Mouse (Mus musculus) liver, embryonic 15.5 days (tissue): ENCODE results near the gene Zmat5. TPM values are rescaled to one million over a fixed set of nuclear protein-coding genes. Genes with fewer than 3 reads are reported as not detected.

Experiments
- ATAC-seq: fragments of 200-750 bp; cut with Nextera tagmentation; 2 replicates; pipeline ENCODE4 v1.8.0; 2017; ENCODE audit warnings: moderate number of reproducible peaks, mild to moderate bottlenecking, moderate library complexity; ENCODE audit not compliant: insufficient read depth
- H3K27ac ChIP-seq: fragments of 300-500 bp; sonication (generic); replicated peaks from 2 replicates; pipeline ENCODE4 v1.5.1; 2015; ENCODE audit warnings: mild to moderate bottlenecking, inconsistent platforms
- H3K27me3 ChIP-seq: fragments of 300-500 bp; sonication (generic); 2 replicates; pipeline ENCODE4 v1.6.1; 2015; ENCODE audit warnings: mild to moderate bottlenecking, inconsistent platforms
- H3K36me3 ChIP-seq: fragments of 300-500 bp; sonication (generic); replicated peaks from 2 replicates; pipeline ENCODE4 v1.6.1; 2015; ENCODE audit warnings: moderate library complexity, mild to moderate bottlenecking, inconsistent platforms
- H3K4me1 ChIP-seq: fragments of 300-500 bp; sonication (generic); replicated peaks from 2 replicates; pipeline ENCODE4 v1.6.1; 2015; ENCODE audit warnings: inconsistent platforms
- H3K4me2 ChIP-seq: fragments of 300-500 bp; sonication (generic); 2 replicates; pipeline ENCODE4 v1.6.1; 2015; ENCODE audit warnings: moderate library complexity, mild to moderate bottlenecking, inconsistent platforms
- H3K4me3 ChIP-seq: fragments of 300-500 bp; sonication (generic); replicated peaks from 2 replicates; pipeline ENCODE4 v1.5.1; 2015; ENCODE audit warnings: mild to moderate bottlenecking, inconsistent platforms
- H3K9ac ChIP-seq: fragments of 300-500 bp; sonication (generic); 2 replicates; pipeline ENCODE4 v1.6.1; 2015; ENCODE audit warnings: moderate library complexity, mild to moderate bottlenecking, inconsistent platforms
- H3K9me3 ChIP-seq: fragments of 300-500 bp; sonication (generic); replicated peaks from 2 replicates; pipeline ENCODE4 v1.6.1; 2016; ENCODE audit warnings: inconsistent platforms
- WGBS: fragments of 180-500 bp; shearing (Covaris S2); methylation state at CpG from one replicate; pipeline ENCODE4 v1.1.7; 2015; ENCODE audit warnings: mixed read lengths; ENCODE audit not compliant: insufficient replicate concordance; 5-methylcytosine and 5-hydroxymethylcytosine counted together
- polyA plus RNA-seq: library from polyadenylated mRNA; unstranded; fragments of >200 nt; fragmentation: Nextera tagmentation; extraction: Ambion mirVana; gene quantifications from 2 replicates; pipeline ENCODE4 v1.2.1, GENCODE M21; 2015

The Zmat5 gene
- polyA plus RNA-seq, 1 experiment from 2014 or later: 22.5 TPM

DNA sequence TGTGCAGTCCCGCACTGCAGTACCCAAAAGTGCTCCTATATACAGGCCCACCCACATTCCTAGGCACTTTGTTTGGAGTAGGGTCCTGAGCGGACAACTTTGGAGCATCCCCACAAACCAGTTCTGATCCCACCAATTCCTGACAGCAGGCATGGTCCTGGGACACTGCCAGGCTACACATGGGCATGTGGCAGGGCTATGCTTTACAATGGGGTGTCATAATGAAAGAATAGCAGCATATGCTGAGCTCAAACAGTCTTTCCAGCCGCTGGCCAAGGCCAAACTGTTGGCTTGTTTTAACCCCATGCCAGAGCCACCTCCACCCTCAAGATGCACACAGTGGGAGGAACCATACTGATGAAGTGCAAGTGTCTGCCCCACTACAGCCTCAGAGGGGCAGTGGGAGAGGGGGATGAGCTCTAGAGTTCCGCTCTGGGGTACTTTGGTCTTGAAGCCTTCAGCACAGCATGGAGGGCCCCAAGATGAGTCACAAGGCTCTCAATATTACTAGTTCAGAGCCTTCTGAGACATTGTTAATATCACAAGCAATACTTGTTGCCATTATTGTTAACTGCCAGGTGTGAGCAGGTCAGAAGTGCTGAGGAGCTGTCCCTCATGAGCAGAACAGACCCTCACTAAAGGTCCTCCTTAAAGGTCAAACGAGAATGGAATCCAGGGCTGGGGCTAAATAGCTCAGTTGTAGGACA lies 12.2 kb downstream of the Zmat5 start:
- WGBS: 73% methylated on average over 5 of the region's 5 CpGs
- ATAC-seq: no peak
- Histone ChIP-seq H3K36me3 (no peaks in the 10 kb centered on the region), H3K27me3 (no peaks in the 10 kb centered on the region), H3K9ac (no peak overlapping the region), H3K27ac (no peak overlapping the region), H3K9me3 (no peaks in the 10 kb centered on the region), H3K4me1 (no peaks in the 10 kb centered on the region), H3K4me3 (no peak overlapping the region), H3K4me2 (no peak overlapping the region)

DNA sequence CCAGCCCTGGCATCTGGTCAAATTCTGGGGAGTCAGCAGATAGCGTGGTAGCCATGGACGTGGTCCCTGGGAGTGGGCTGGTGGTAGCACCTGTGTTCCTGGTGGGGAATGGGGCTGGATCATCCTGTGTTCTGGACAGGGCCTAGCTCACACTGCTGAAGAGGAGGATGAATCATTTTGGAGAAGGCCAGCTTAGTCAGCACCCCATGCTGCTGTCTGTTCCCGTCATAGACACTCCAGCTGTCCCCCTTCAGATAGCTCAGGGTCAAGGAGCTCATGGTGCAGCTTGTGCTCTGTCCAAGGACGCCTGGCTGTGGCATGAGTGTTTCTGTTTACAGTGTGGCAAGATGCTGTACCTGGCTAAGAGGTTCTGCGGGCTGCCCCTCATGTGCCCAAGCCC lies 14.1 kb downstream of the Zmat5 start:
- no peak for ATAC-seq
- Histone ChIP-seq H3K9me3 (no peaks in the 10 kb centered on the region), H3K27ac (no peak overlapping the region), H3K9ac (no peak overlapping the region), H3K4me1 (no peaks in the 10 kb centered on the region), H3K36me3 (peaks cover 2% of the 10 kb centered on the region; the same call in 1 of the 2 replicates), H3K4me3 (no peak overlapping the region), H3K27me3 (no peaks in the 10 kb centered on the region), H3K4me2 (no peak overlapping the region)
- WGBS: 66% methylated on average over 5 of the region's 5 CpGs

DNA sequence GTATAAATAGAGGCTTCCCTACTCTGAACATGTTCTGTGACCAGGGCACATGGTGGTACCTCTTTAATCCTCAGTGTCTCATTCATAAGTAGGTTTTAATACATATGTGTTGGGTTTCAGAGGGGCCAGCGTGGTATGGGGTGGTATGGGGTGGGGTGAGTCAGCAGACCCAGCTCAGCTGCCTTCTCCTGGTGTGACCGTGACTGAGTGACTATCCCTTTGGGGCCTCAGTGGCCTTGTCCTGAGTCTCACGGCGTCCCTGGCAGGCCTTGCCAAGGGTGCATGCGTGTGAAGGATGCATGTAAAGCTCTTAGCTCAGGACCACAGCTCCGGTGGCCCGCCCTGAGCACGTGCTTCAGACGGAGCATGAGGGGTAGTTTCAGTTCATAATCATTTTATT lies 15.5 kb downstream of the Zmat5 start:
- WGBS: 77% methylated on average over 9 of the region's 9 CpGs
- Histone ChIP-seq H3K9ac (no peak overlapping the region), H3K36me3 (peaks cover 9% of the 10 kb centered on the region; the same call in 1 of the 2 replicates), H3K4me3 (no peak overlapping the region), H3K27me3 (no peaks in the 10 kb centered on the region), H3K4me2 (no peak overlapping the region), H3K4me1 (no peaks in the 10 kb centered on the region), H3K27ac (no peak overlapping the region), H3K9me3 (no peaks in the 10 kb centered on the region)
- ATAC-seq: no peak

DNA sequence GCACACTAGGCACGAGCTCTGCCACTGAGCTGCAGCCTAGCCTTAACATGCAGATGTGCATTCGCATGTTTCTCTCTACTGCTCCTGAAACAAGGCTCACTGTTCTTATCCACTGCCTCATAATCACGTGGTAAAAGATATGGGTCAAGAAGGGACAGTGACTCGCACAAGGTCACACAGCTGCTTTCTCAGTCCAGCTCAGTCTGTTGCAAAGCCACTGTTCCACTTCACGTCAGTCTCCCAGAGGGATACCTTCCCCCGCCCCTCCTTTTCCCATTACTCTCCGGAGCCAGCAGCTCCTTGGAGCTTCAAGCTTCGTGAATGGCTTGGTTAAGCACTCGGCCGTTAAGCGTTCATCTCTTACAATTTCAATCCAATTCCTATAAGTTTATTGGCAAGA lies 15.9 kb downstream of the Zmat5 start:
- Histone ChIP-seq H3K4me3 (no peak overlapping the region), H3K4me2 (no peak overlapping the region), H3K27me3 (no peaks in the 10 kb centered on the region), H3K4me1 (no peaks in the 10 kb centered on the region), H3K9me3 (no peaks in the 10 kb centered on the region), H3K36me3 (peaks cover 9% of the 10 kb centered on the region; the same call in 1 of the 2 replicates), H3K27ac (no peak overlapping the region), H3K9ac (no peak overlapping the region)
- no peak for ATAC-seq
- WGBS: 66% methylated on average over 11 of the region's 11 CpGs

DNA sequence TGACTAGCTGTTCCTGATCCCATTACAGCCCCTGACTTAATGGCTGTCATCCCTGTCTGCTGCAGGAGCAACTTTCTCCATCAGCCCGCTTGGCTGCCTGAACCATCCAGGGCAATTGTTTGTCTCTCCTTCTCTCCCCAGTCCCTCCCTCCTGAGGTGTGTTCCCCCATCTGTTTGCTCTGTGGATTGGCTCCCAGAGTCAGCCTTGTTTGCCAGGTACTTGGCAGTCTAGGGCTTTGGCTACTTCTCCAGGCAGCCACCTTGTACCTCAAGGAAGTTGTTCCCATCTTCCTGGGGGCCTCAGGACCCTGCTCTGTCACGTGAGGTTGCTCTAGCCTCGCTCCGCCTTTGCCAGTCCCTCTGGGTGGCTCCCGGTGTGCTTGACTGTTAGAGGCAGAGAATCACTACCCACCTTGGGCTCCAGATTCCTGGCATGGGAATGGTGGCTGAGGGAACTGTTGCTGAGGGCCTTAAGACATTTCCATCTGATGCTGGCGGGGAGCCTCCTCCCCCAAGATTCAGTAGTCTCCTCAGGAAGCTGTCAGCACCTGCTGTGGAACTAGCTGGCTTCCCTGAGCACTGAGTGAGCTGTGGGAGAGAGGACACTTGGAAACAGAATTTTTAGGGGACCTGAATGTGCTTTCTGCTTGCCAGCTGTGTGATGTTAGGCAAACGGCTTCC lies 16.6 kb downstream of the Zmat5 start:
- H3K4me3 ChIP-seq: no peak overlapping the region
- no peak for ATAC-seq

DNA sequence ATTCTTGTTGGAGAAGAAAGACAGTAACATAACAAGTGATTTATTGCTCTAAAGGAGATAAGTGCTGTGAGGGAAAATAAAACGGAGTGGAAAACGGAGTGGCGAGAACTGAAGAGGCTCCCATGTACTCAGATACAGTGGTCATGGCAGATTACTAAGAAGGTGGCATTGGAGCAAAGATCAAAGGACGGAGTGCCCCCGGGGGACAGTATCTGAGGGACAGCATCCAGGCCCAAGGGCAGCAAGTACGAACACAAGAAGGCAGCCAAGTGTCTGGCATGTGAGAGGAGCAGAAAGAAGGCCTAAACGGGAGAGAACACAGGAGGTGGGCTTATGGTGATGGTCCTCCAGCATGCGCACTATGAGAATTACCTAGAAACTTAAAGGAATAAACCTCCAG lies 17.2 kb downstream of the Zmat5 start:
- Histone ChIP-seq H3K4me3 (no peak overlapping the region), H3K36me3 (peaks cover 9% of the 10 kb centered on the region; the same call in 1 of the 2 replicates), H3K4me2 (no peak overlapping the region), H3K4me1 (no peaks in the 10 kb centered on the region), H3K9me3 (no peaks in the 10 kb centered on the region), H3K9ac (no peak overlapping the region), H3K27me3 (no peaks in the 10 kb centered on the region), H3K27ac (no peak overlapping the region)
- WGBS: 79% methylated on average over 8 of the region's 8 CpGs
- no peak for ATAC-seq

More for the DNA sequence above, 16.6 kb downstream of the Zmat5 start:
- H3K36me3 ChIP-seq: peaks cover 9% of the 10 kb centered on the region; the same call in 1 of the 2 replicates
- H3K27ac ChIP-seq: no peak overlapping the region
- H3K4me1 ChIP-seq: no peaks in the 10 kb centered on the region
- H3K9me3 ChIP-seq: no peaks in the 10 kb centered on the region
- WGBS: 61% methylated on average over 7 of the region's 7 CpGs
- H3K9ac ChIP-seq: no peak overlapping the region
- H3K4me2 ChIP-seq: no peak overlapping the region
- H3K27me3 ChIP-seq: no peaks in the 10 kb centered on the region

DNA sequence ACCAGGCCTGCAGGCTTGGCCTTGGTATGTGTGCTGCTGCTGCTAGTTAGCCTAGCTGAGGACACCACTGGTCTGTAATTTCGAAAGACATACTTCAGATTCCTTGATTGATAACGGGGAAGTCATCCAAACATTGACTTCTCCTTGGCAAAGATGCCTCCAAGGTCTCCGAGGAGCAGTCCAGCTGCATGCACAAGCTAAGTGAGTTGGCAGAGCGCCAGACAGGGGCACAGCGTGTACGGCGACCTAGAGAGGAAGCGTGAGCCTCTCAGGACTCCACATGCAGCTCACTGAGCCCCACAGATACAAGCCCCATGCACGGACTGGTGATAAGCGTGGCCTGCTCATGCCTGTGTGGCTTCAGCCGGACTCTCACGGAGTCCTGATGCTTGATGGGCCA lies 25.1 kb downstream of the Zmat5 start:
- Histone ChIP-seq H3K27me3 (no peaks in the 10 kb centered on the region), H3K36me3 (no peaks in the 10 kb centered on the region; the same call in 1 of the 2 replicates), H3K4me2 (no peak overlapping the region), H3K27ac (no peak overlapping the region), H3K4me1 (no peaks in the 10 kb centered on the region), H3K4me3 (no peak overlapping the region), H3K9ac (no peak overlapping the region), H3K9me3 (no peaks in the 10 kb centered on the region)
- ATAC-seq: no peak
- 32% methylated on average over 12 of the region's 12 CpGs for WGBS

DNA sequence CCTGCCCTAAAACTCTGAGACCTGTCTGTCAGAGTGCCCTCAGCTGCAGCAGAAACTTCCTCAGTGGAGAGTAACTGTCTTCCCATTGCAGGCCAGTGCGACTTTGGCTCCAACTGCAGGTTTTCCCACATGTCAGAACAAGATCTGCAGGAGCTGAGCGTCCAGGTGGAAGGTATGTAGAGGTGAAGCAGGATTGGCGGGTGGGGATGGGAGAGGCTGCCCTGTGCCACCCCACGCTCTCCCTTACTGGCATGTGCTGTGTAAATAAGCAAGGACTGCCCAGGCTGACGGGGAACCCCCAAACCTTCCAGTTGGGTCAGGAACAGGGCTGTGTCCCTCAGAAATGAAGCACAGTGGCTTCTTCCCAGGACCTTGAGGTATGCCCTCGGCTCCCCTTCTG lies 25.6 kb downstream of the Zmat5 start:
- Histone ChIP-seq H3K27me3 (no peaks in the 10 kb centered on the region), H3K9ac (no peak overlapping the region), H3K4me3 (no peak overlapping the region), H3K36me3 (no peaks in the 10 kb centered on the region; the same call in 1 of the 2 replicates), H3K27ac (no peak overlapping the region), H3K4me2 (no peak overlapping the region), H3K4me1 (no peaks in the 10 kb centered on the region), H3K9me3 (no peaks in the 10 kb centered on the region)
- WGBS: 59% methylated on average over 6 of the region's 6 CpGs
- ATAC-seq: no peak

DNA sequence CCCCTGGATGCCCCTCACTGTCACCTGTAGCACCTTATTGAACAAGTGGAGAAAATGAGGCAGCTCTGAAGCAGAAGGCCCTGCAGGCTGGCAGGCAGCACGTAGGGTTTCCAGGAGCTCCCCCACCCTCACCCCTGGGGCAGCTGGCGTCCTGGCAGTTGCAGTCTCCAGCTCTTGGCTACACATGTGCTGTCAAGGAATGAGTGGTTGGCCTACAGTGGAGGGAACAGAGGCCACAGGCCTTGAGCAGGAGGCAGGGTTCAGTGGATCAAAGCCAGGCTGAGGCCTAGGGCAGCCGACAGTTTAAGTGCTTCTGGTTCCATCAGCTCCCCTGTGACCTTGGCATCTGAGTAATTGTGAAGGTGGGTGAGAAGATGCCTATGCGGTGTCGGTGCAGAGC lies 26.4 kb downstream of the Zmat5 start:
- no peak overlapping the region for H3K4me2 ChIP-seq
- no peaks in the 10 kb centered on the region; the same call in 1 of the 2 replicates for H3K36me3 ChIP-seq
- H3K4me3 ChIP-seq: no peak overlapping the region
- no peaks in the 10 kb centered on the region for H3K9me3 ChIP-seq
- H3K4me1 ChIP-seq: no peaks in the 10 kb centered on the region
- no peaks in the 10 kb centered on the region for H3K27me3 ChIP-seq
- H3K9ac ChIP-seq: no peak overlapping the region
- 78% methylated on average over 5 of the region's 5 CpGs for WGBS
- H3K27ac ChIP-seq: no peak overlapping the region
- no peak for ATAC-seq

DNA sequence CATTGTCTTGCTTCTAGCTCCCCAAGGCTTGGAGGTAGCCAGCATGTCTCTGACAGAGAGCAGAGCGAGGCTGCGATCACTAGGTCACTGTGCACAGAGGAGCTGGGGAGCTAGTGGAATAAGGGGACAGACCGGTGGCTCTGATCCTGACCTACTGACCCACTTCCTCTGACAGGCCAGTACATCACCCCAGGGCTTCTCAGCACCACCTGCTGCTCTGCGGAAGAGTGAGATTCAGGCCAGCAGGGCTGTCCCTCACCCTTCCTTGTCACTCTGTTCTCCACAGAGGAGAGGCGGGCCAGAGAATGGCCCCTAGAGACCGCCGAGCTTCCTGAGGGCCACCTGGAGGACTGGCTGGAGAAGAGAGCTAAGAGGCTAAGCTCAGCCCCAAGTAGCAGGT lies 27.3 kb downstream of the Zmat5 start:
- Histone ChIP-seq H3K4me1 (no peaks in the 10 kb centered on the region), H3K9ac (no peak overlapping the region), H3K4me2 (no peak overlapping the region), H3K27ac (no peak overlapping the region), H3K36me3 (no peaks in the 10 kb centered on the region; the same call in 1 of the 2 replicates), H3K4me3 (no peak overlapping the region), H3K27me3 (no peaks in the 10 kb centered on the region), H3K9me3 (no peaks in the 10 kb centered on the region)
- WGBS: 80% methylated on average over 7 of the region's 7 CpGs
- no peak for ATAC-seq

DNA sequence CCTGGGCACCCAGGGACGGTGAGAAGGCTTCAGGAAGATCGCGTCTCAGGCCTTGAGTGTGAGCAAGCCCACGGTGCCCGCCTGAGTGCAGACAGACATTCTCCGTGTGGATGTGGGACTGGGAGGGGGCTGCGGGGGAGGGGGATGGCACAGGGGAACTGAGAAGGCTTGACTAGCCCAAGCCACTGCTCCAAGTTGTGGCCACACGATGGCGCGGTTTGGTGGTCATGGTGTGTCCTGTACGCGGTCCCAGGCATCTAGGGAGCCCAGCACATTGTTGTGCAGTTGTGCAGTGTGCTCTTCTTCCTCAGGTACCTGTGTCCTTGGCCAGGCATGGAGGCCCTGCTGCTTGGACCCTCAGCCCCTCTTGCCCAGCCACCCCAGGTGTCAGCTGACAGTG lies 29.7 kb downstream of the Zmat5 start:
- 42% methylated on average over 12 of the region's 12 CpGs for WGBS
- Histone ChIP-seq H3K4me1 (no peaks in the 10 kb centered on the region), H3K27me3 (no peaks in the 10 kb centered on the region), H3K36me3 (no peaks in the 10 kb centered on the region; the same call in 1 of the 2 replicates), H3K4me2 (no peak overlapping the region), H3K9me3 (no peaks in the 10 kb centered on the region), H3K27ac (no peak overlapping the region), H3K9ac (no peak overlapping the region), H3K4me3 (no peak overlapping the region)
- ATAC-seq: no peak
